Mouse (Mus musculus): ENCODE measurements at regions not wholly inside any gene's neighbourhood (a gene's known extent, or its start where the extent isn't known, plus 50 kb on each side); places are given as distances from the start of the nearest gene placed in this dataset.
"Not testable (repeated sequence)": the region's sequence is repeated elsewhere in the genome, so short reads cannot be mapped to it uniquely, and the experiment has no call there.

- H3K36me3 ChIP-seq, result no peaks in the 10 kb centered on the region
- H3K27me3 ChIP-seq (ENCODE audit: low read depth, poor library complexity, severe bottlenecking), result no peaks in the 10 kb centered on the region
- no peak overlapping the region for H3K27ac ChIP-seq
- no peak overlapping the region for H3K4me3 ChIP-seq
- H3K9me3 ChIP-seq (replicated peaks), result no peaks in the 10 kb centered on the region
- WGBS, result 93% methylated on average over 1 of the region's 1 CpGs
- DNase-seq (ENCODE audit: low spot score), result no peak
- H3K4me1 ChIP-seq, result no peaks in the 10 kb centered on the region
Measured at GRCm38 (mm10) chr1:96626271-96626670, 245.7 kb downstream of the Slco4c1 start.

- H3K27ac ChIP-seq; H3K36me3 ChIP-seq; H3K9me3 ChIP-seq (replicated peaks); H3K27me3 ChIP-seq (ENCODE audit: low read depth, poor library complexity, severe bottlenecking); DNase-seq (ENCODE audit: low spot score); H3K4me1 ChIP-seq; H3K4me3 ChIP-seq: not testable (repeated sequence)
- WGBS, result 96% methylated on average over 5 of the region's 5 CpGs
Measured at GRCm38 (mm10) chr1:96625326-96625725, 246.6 kb downstream of the Slco4c1 start.

GRCm38 (mm10) chr1:96596141-96596540, 275.8 kb downstream of the Slco4c1 start:
- H3K4me1 ChIP-seq, result no peaks in the 10 kb centered on the region
- H3K4me3 ChIP-seq, result no peak overlapping the region
- H3K27ac ChIP-seq, result no peak overlapping the region
- no peak for DNase-seq (ENCODE audit: low spot score)
- no peaks in the 10 kb centered on the region for H3K27me3 ChIP-seq (ENCODE audit: low read depth, poor library complexity, severe bottlenecking)
- 94% methylated on average over 3 of the region's 3 CpGs for WGBS
- H3K36me3 ChIP-seq, result no peaks in the 10 kb centered on the region
- H3K9me3 ChIP-seq (replicated peaks), result no peaks in the 10 kb centered on the region

- Histone ChIP-seq H3K27me3 (ENCODE audit: low read depth, poor library complexity, severe bottlenecking) (no peaks in the 10 kb centered on the region), H3K4me1 (no peaks in the 10 kb centered on the region)
- no peak for DNase-seq (ENCODE audit: low spot score)
Measured at GRCm38 (mm10) chr1:96569281-96569680, 302.7 kb downstream of the Slco4c1 start.

GRCm38 (mm10) chr1:96563279-96563910, 308.6 kb downstream of the Slco4c1 start:
- Histone ChIP-seq H3K9me3 (replicated peaks) (no peaks in the 10 kb centered on the region), H3K36me3 (no peaks in the 10 kb centered on the region), H3K27me3 (ENCODE audit: low read depth, poor library complexity, severe bottlenecking) (no peaks in the 10 kb centered on the region), H3K27ac (no peak overlapping the region), H3K4me1 (no peaks in the 10 kb centered on the region), H3K4me3 (no peak overlapping the region)
- 90% methylated on average over 3 of the region's 3 CpGs for WGBS
- no peak for DNase-seq (ENCODE audit: low spot score)

More at GRCm38 (mm10) chr1:96569281-96569680, 302.7 kb downstream of the Slco4c1 start:
- Histone ChIP-seq H3K9me3 (replicated peaks) (no peaks in the 10 kb centered on the region), H3K36me3 (no peaks in the 10 kb centered on the region), H3K4me3 (no peak overlapping the region), H3K27ac (no peak overlapping the region)

GRCm38 (mm10) chr1:96556258-96556657, 315.7 kb downstream of the Slco4c1 start:
- no peaks in the 10 kb centered on the region for H3K9me3 ChIP-seq (replicated peaks)
- H3K36me3 ChIP-seq, result no peaks in the 10 kb centered on the region
- no peak overlapping the region for H3K4me3 ChIP-seq
- H3K4me1 ChIP-seq, result no peaks in the 10 kb centered on the region
- DNase-seq (ENCODE audit: low spot score), result no peak
- H3K27ac ChIP-seq, result no peak overlapping the region
- no peaks in the 10 kb centered on the region for H3K27me3 ChIP-seq (ENCODE audit: low read depth, poor library complexity, severe bottlenecking)

- Histone ChIP-seq H3K4me3 (no peak overlapping the region), H3K4me1 (no peaks in the 10 kb centered on the region)
Measured at GRCm38 (mm10) chr1:96519347-96519746, 352.6 kb downstream of the Slco4c1 start.

GRCm38 (mm10) chr1:96501007-96501406, 371.0 kb downstream of the Slco4c1 start:
- no peak for DNase-seq (ENCODE audit: low spot score)
- no peaks in the 10 kb centered on the region for H3K36me3 ChIP-seq
- no peaks in the 10 kb centered on the region for H3K27me3 ChIP-seq (ENCODE audit: low read depth, poor library complexity, severe bottlenecking)
- no peaks in the 10 kb centered on the region for H3K4me1 ChIP-seq
- H3K9me3 ChIP-seq (replicated peaks), result no peaks in the 10 kb centered on the region
- no peak overlapping the region for H3K4me3 ChIP-seq
- no peak overlapping the region for H3K27ac ChIP-seq

More at GRCm38 (mm10) chr1:96519347-96519746, 352.6 kb downstream of the Slco4c1 start:
- DNase-seq (ENCODE audit: low spot score), result no peak
- H3K27me3 ChIP-seq (ENCODE audit: low read depth, poor library complexity, severe bottlenecking), result no peaks in the 10 kb centered on the region
- 98% methylated on average over 3 of the region's 3 CpGs for WGBS
- H3K36me3 ChIP-seq, result no peaks in the 10 kb centered on the region
- no peaks in the 10 kb centered on the region for H3K9me3 ChIP-seq (replicated peaks)
- H3K27ac ChIP-seq, result no peak overlapping the region

- no peak for DNase-seq (ENCODE audit: low spot score)
- no peak overlapping the region for H3K4me3 ChIP-seq
- WGBS, result 78% methylated on average over 1 of the region's 1 CpGs
- H3K27me3 ChIP-seq (ENCODE audit: low read depth, poor library complexity, severe bottlenecking), result no peaks in the 10 kb centered on the region
- H3K27ac ChIP-seq, result no peak overlapping the region
- no peaks in the 10 kb centered on the region for H3K9me3 ChIP-seq (replicated peaks)
- H3K36me3 ChIP-seq, result no peaks in the 10 kb centered on the region
- H3K4me1 ChIP-seq, result no peaks in the 10 kb centered on the region
Measured at GRCm38 (mm10) chr1:96482816-96483215, 389.2 kb downstream of the Slco4c1 start.

- H3K27ac ChIP-seq, result no peak overlapping the region
- WGBS, result 71% methylated on average over 1 of the region's 1 CpGs
Measured at GRCm38 (mm10) chr1:96450852-96451251, 421.1 kb downstream of the Slco4c1 start.

GRCm38 (mm10) chr1:96445215-96445614, 426.8 kb downstream of the Slco4c1 start:
- Histone ChIP-seq H3K27ac (no peak overlapping the region), H3K9me3 (replicated peaks) (no peaks in the 10 kb centered on the region), H3K36me3 (no peaks in the 10 kb centered on the region), H3K27me3 (ENCODE audit: low read depth, poor library complexity, severe bottlenecking) (no peaks in the 10 kb centered on the region), H3K4me1 (no peaks in the 10 kb centered on the region), H3K4me3 (no peak overlapping the region)
- 92% methylated on average over 1 of the region's 1 CpGs for WGBS
- DNase-seq (ENCODE audit: low spot score), result no peak

More at GRCm38 (mm10) chr1:96450852-96451251, 421.1 kb downstream of the Slco4c1 start:
- Histone ChIP-seq H3K9me3 (replicated peaks) (no peaks in the 10 kb centered on the region), H3K4me1 (no peaks in the 10 kb centered on the region), H3K36me3 (no peaks in the 10 kb centered on the region), H3K27me3 (ENCODE audit: low read depth, poor library complexity, severe bottlenecking) (no peaks in the 10 kb centered on the region), H3K4me3 (no peak overlapping the region)
- no peak for DNase-seq (ENCODE audit: low spot score)

- Histone ChIP-seq H3K27me3 (ENCODE audit: low read depth, poor library complexity, severe bottlenecking) (no peaks in the 10 kb centered on the region), H3K27ac (no peak overlapping the region), H3K4me3 (no peak overlapping the region), H3K36me3 (no peaks in the 10 kb centered on the region), H3K4me1 (no peaks in the 10 kb centered on the region), H3K9me3 (replicated peaks) (no peaks in the 10 kb centered on the region)
- no peak for DNase-seq (ENCODE audit: low spot score)
- WGBS, result 81% methylated on average over 2 of the region's 2 CpGs
Measured at GRCm38 (mm10) chr1:96433057-96433456, 438.9 kb downstream of the Slco4c1 start.

- no peak for DNase-seq (ENCODE audit: low spot score)
- Histone ChIP-seq H3K36me3 (no peaks in the 10 kb centered on the region), H3K4me3 (no peak overlapping the region), H3K27ac (no peak overlapping the region), H3K9me3 (replicated peaks) (no peaks in the 10 kb centered on the region), H3K4me1 (no peaks in the 10 kb centered on the region), H3K27me3 (ENCODE audit: low read depth, poor library complexity, severe bottlenecking) (no peaks in the 10 kb centered on the region)
Measured at GRCm38 (mm10) chr1:96423481-96423880, 448.5 kb downstream of the Slco4c1 start.

All from limb, embryonic 10.5 days (tissue).